ENCODE assay signal across 8 mouse cellular contexts in genomic region chr13:114458291-114458885, GRCm38 (mm10). TPM values are rescaled to one million over a fixed set of nuclear protein-coding genes. Genes with fewer than 3 reads are reported as not detected.
DNase-seq lines count a peak whose midpoint lies in the region; TF ChIP-seq lines count a peak whose summit lies in the region.

No protein-coding gene starts in this region.

- TF ChIP-seq CTCF in layer of hippocampus, adult 2 months (conservative IDR thresholded peaks at IDR 0.05) = 0 out of 2 replicates have a peak, but pooled peaks have one; percentile 16
- TF ChIP-seq CTCF in kidney, adult 2 months (conservative IDR thresholded peaks at IDR 0.05; ENCODE audit: insufficient read depth, insufficient read length, low read depth, low read length) = no peak

- DNase-seq in layer of hippocampus, adult 2 months (ENCODE audit: low spot score in 2 of 2) = no peak
- no peak for DNase-seq in layer of hippocampus, adult 9-11 months
- DNase-seq in cerebellum, postnatal 36 days = peak; percentile 17
- DNase-seq in gastrocnemius, postnatal 36 days = peak; percentile 16 to 27
- peak; percentile 20 for DNase-seq in kidney, adult 2 months
- DNase-seq in lung, postnatal 10 days = peak; percentile 26
- DNase-seq in retina, embryonic 14.5 days (ENCODE audit: low spot score) = peak; percentile 73
- DNase-seq in c-Kit-positive CD71-positive TER-119-positive erythroid progenitor cells, embryonic 14.5 days (ENCODE audit: low spot score) = no peak

- WGBS in kidney, adult 2 months = 1% methylated on average over 56 of the region's 56 CpGs

- H3K36me3 ChIP-seq in kidney, adult 2 months (ENCODE audit: control insufficient read depth, insufficient read depth, low read length) = no peaks in the 10 kb centered on the region

- intact Hi-C loops in gastrocnemius, postnatal 36 days (cut with DNase I) = no loop called here

- H3K27ac ChIP-seq in layer of hippocampus, adult 2 months = no peak overlapping the region
- H3K27ac ChIP-seq in kidney, adult 2 months (ENCODE audit: insufficient read depth, low read depth, low read length) = no peak overlapping the region

- peak overlapping the region; percentile 55 for H3K4me3 ChIP-seq in layer of hippocampus, adult 2 months
- peak overlapping the region; percentile 37 for H3K4me3 ChIP-seq in kidney, adult 2 months (ENCODE audit: insufficient read depth, low read depth, low read length)

- no peak for TF ChIP-seq POLR2A in kidney, adult 2 months (IDR thresholded peaks at IDR 0.05; ENCODE audit: low read depth, low read length)

- H3K27me3 ChIP-seq in kidney, adult 2 months (replicated peaks; ENCODE audit: control insufficient read depth, insufficient read depth, low read length) = peaks cover 26% of the 10 kb centered on the region

- no peaks in the 10 kb centered on the region for H3K4me1 ChIP-seq in kidney, adult 2 months (ENCODE audit: control insufficient read depth, insufficient read depth, low read length)

RNA-seq across cellular contexts. Expression of gene Fst, which starts 0.4 kb away (rescaled TPM):
- total RNA-seq in layer of hippocampus, adult 2 months (2021) = 1 to 10 TPM; 5.3 to 6.3 TPM
- total RNA-seq in gastrocnemius, postnatal 36 days (2021) = 1 to 10 TPM; 2.9 to 4.6 TPM
- 6.4 and 6.5 TPM in 2 replicates for polyA plus RNA-seq in kidney, adult 2 months (2012; rRNA removed)

Comparison
In these comparisons a context has a peak if more than half of its experiments do, and no peak if none do; other contexts are left out.
1. DNase-seq: peak in cerebellum, postnatal 36 days (2 of 2), gastrocnemius, postnatal 36 days (2 of 2), kidney, adult 2 months (single experiment), lung, postnatal 10 days (single experiment) and retina, embryonic 14.5 days (single experiment); none in layer of hippocampus, adult 2 months (0 of 2), layer of hippocampus, adult 9-11 months (single experiment) and c-Kit-positive CD71-positive TER-119-positive erythroid progenitor cells, embryonic 14.5 days (single experiment).